Mouse (Mus musculus) lung, postnatal 0 days (tissue): ENCODE results near the gene Eri3.

Experiments used
- CTCF ChIP-seq: IDR thresholded peaks from 2 replicates; pipeline ENCODE4 v1.5.1; 2016; ENCODE audit warnings: antibody characterized with exemption, mild to moderate bottlenecking
- EP300 ChIP-seq: IDR thresholded peaks from 2 replicates; pipeline ENCODE4 v1.6.1; 2016; ENCODE audit warnings: antibody characterized with exemption, mild to moderate bottlenecking, control low read depth

- no peak for TF ChIP-seq CTCF
- no peak for TF ChIP-seq EP300
These were observed 136.2 kb downstream of the Eri3 start for GRCm38 (mm10) chr4:117686354-117686753.
